Mouse (Mus musculus) ES-Bruce4 (cell line): Measurements from ENCODE around the gene Itsn1.

ENCODE experiments used
- CTCF ChIP-seq: IDR thresholded peaks from one replicate; pipeline ENCODE4 v1.8.1; 2011; ENCODE audit warnings: low read depth, low read length
- POLR2A ChIP-seq: IDR thresholded peaks from one replicate; pipeline ENCODE4 v1.8.1; 2011; ENCODE audit warnings: low read length; ENCODE audit not compliant: insufficient read depth

GRCm38 (mm10) chr16:91888368-91888767, 159.3 kb downstream of the Itsn1 start:
- TF ChIP-seq CTCF (no peak), POLR2A (no peak)
